Mouse (Mus musculus) mouse embryonic stem cell (cell line): ENCODE data around the gene Tead2.
"Not testable (repeated sequence)": the region's sequence is repeated elsewhere in the genome, so short reads cannot be mapped to it uniquely, and the experiment has no call there.

Source experiments
- in situ Hi-C, 2 experiments: fragments of 300-500 bp; cut with MboI; formaldehyde crosslinking; loops; 1 replicate in 1 of 2; 3 replicates in 1 of 2; pipeline ENCODE4 v1.14.3; 2019 to 2020; ENCODE audit warnings: low sequenced_read_pairs in 2 of 2, low pct_unique_long_range_greater_than_20kb in 1 of 2, mixed read lengths in 1 of 2; ENCODE audit not compliant: unreplicated experiment in 1 of 2

The Tead2 gene

DNA sequence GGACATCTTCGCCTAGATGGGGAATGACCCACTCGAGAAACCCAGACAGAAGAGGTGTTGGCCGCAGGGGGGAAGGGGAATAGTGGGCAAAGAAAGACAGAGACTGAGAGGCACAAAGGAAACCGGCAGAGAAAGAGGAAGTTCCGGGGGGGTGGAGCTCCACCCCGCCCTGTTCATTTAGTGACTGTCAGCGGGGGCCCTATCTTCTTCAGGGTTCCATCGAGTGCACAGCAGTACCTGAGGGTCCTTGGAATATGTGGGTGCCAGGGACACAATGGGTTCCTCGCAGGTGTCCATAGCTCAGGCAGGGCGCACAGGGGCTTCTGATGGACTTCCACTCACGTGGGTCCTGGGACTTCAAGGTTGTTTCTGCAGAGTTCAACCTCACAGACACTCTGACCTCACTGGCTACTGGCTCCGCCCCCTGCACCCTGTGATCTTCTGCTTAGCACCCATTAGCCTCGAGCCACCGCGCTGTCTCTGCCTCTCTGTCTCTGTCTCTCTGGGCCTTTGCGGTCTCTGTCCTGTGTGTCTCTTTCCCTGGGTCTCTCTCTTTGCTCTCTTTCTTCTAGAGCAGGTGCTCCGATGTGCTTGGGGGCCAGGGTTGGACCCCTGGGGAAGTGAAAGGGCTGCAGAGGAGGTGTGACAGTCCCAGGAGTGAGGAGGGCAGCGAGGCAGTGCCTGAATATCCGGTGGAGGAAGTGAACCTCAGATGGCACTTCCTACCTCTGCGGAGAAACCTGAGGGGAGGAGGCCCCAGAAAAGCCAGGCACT is 23.4 kb downstream of the Tead2 start, which contains the start of gene Cd37:
Gene Cd37 (minus strand): TSS at position 393 of the 774 bp plus-strand sequence.
- in situ Hi-C loops: no loop called here

DNA sequence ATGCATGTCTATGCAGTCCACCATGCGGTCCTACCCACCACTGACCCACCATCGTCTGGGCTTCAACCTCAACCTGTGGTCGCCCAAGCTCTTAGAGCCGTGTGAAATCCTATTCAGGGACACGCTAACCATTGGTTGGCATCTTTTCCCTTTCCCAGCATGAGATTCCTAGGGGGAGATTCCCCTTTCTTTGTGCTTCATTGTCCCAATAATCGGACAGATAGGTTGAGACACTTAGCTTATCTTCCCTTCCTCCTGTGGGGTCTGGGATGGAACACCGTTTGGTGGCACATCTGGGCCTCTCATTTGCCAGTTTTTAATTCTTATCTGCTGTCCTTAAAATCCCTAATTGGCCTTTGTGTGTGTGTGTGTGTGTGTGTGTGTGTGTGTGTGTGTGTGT is 24.6 kb downstream of the Tead2 start:
- in situ Hi-C loops: no loop called here

DNA sequence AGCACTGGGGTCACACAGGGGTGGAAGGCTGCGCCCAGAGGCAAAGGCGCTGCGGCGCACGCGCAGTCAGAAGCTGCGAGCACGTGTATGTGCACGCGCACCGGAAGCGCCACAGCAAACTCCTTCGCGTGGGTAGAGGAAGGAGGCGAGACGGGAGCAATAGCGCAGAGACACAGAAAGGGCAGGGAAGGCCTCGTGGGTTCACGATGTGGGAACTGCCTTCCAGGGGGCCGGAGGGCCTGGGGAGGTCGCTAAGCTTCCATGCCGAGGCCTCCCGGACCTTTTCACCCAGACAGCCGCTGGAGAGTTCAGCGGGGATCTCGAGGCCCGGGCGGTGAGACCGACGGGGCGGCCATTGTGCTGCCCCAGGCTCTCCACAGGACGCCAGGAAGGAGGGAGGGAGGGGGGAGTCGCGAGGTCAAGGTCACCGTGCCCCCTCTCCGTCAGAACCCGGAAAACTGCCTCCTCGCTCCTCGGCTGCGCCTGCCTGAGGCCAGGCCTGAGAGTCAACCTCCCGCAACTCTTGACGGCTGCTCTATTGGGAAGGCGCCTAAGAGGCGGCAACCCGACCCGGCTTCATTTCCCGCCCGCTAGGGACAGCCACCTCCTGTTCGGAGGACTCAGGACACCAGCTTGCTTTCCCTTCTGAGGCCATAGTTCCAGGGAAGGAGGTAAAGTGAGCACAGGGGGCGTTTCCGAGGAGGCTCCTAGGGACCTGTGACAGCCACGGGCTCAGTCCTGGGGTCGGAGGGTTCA is 25.3 kb downstream of the Tead2 start, which contains the start of gene Slc6a16:
Gene Slc6a16 (plus strand): TSS at position 453 of the 756 bp plus-strand sequence.
- in situ Hi-C loops: no loop called here

DNA sequence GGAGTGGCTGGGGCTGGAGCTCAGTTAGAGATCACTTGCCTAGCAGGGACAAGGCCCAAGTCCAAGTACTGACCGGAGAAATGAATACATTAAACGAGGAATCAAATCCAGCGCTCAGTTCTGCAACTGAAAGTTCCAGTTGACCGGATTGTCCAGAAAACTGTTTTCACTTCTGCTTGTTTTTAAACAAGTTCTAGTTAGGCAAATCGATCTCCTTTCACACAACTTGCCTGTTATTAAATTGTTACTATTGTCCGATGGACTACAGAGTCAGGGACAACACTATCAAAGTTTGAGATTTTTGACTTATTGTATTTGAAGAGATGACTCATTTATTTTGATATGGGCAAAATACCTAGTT is 25.8 kb downstream of the Tead2 start:
- in situ Hi-C loops: no loop called here

DNA sequence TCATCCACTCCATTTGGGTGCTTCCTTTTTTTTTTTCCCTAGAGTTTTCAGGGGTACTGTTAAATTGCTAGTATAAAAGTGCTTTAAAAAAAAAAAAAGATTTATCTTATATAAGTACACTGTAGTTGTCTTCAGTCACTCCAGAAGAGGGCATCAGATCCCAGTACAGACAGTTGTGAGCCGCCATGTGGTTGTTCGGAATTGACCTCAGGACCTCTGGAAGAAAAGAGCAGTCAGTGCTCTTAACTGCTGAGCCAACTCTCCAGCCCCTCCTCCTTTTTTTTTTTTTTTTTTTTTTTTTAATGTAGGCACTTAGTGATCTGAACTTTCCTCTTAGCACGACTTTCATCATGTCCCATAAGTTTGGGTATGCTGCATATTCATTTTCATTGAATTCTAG is 32.1 kb downstream of the Tead2 start:
- in situ Hi-C loops: no loop called here

DNA sequence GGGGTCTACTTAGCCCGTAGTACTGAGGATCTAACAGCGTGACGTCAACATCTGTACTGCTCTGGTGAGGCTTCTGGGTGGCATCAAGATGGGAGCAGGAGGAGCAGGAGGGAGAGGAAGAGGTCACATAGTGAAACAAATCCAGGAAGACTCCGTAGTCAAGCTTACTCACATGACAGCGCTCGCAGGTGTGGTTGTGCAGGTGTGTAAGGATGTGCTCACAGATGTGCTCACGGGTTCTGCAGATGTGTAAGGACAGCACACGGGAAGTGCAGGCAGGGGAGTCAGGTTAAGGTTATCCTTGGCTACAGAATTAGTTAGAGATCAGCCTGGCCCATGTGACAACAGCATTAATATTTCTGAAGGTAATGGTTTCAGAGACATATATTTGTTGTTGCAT is 38.3 kb downstream of the Tead2 start:
- in situ Hi-C loops: no loop called here

DNA sequence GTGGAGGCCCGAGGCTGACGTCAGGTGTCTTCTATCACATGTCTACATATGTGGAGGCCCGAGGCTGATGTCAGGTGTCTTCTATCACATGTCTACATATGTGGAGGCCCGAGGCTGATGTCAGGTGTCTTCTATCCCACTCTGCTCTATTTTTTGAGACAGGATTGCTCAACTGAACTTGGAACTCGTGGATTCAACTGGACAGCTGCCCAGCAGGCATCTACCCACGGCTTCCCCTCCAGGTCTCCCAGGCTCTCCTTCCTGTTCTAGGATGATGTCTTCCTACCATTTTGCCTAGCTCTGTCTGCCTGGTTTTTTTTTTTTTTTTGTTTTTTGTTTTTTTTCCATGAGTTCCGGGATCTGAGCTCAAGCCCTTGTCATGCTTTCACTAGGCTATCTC is 40.3 kb downstream of the Tead2 start:
- in situ Hi-C loops: not testable (repeated sequence)

DNA sequence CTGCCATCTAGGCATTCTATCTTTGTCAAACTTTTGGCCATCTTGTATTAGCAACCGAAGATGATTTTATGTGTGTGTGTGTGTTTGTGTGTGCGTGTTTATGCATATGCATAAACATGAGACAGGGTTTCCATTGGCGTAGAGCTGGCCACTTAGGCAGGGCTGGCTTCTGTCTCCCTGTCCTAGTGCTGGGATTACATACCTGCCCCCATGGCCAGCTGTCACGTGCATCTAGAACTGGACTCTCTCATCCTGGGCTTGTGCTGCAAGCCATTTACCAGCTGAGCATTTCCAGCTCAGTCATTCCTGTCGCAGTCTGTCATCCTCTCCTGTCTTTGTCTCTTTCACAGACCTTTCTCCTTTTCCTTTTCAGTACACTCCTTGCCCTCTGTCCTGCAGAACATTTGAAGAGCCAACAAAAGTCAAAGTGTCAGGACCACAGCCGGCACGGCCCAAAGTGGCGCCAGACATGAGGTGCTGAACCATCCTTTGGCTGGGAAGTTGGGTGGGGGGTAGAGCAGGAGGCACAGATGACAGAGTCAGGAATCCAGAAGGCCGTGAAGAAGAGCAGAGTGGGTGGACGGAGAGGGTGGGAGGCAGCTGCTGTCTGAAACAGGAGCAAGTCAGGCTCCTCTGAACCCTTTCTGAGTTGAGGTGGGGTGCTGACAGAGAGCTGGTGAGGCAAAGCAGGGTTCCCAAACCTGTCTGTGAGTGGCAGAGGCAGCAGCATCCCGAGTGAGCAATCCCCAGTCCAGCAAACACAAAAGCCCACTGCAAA is 41.7 kb downstream of the Tead2 start:
- in situ Hi-C loops: no loop called here

DNA sequence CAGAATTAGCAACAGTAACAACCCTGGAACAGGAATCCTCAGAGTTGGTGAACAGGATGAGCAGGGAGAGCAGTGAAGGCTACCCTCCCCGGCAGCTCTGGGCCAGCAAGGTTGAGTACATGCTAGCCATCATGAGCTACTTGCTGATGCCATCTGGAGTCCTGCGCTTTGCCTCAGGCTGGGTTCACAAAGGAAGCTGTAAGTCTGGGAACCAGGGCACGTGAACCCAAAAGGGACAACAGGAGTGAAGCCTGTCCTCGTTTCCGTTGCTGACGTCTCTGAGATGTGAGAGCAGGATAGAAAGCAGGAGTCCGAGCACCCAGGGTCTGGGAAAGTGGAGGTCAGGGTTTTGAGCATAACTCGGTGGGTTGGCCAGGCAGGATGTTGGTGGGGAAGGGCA is 43.7 kb downstream of the Tead2 start:
- in situ Hi-C loops: no loop called here

DNA sequence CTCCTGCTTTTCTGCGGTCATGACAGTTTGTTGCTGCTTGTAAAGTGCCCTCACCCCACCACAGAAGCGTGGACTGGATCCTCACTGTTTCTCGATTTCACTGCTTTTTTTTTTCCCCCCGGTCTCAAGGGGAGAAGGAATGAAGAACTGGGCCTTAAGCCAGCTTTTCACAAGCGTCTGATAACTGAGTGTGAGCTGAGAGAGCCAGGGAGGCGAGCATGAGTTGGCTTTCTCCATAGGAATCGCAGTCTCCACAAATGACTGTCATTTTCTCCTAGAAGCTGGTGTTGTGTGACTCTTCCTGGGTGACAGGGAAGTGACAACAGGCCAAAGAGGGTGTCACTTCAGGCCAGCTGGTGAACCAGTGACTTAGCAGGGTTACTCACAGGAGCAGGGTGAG is 46.7 kb downstream of the Tead2 start:
- in situ Hi-C loops: no loop called here

DNA sequence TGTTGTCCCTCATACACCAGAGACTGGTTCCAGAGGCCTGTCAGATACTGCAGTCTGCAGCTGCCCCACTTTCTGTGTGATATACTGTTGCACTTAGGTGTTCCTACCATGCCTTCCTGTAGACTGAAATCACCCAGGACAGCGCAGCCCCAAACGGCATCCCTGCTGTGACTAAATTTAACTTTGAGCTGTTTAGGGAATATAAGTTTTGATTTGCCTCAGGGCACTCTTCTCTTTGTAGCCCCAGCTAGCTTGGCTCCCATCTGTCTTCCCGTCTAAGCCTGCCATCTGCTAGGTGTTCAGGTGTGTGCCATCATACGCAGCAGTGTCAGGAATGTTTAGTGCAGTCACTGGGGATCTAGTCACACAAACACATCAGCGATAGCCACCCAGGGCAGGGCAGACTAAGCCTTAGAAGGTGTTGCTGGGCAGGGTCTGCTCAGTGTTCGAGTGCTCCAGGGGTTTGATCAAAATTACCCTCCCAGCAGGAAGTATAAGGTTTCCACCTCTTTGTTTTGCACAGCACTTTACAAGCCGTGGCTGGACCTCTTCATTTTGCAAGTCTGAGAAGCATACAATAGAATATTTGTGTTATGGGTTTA is 47.6 kb downstream of the Tead2 start:
- in situ Hi-C loops: no loop called here

DNA sequence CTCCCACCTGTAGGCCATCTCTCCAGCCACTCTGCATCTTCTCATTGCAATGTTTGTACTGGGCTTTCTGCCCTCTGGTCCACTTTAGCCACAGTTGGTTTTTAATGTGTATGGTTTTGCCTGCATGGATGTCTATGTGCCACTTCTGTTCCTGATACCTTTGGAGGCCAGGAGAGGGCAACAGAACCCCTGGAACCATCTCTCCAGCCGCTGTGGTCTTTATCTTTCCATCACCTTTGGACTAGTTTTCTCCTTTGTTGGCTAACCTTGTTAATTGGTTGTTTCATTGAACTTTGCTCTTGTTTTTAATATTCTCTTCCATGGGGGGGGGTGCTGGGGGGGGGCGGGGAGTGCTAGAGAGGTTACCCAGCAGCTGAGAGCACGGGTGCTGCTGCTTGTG is 48.8 kb downstream of the Tead2 start:
- in situ Hi-C loops: no loop called here

DNA sequence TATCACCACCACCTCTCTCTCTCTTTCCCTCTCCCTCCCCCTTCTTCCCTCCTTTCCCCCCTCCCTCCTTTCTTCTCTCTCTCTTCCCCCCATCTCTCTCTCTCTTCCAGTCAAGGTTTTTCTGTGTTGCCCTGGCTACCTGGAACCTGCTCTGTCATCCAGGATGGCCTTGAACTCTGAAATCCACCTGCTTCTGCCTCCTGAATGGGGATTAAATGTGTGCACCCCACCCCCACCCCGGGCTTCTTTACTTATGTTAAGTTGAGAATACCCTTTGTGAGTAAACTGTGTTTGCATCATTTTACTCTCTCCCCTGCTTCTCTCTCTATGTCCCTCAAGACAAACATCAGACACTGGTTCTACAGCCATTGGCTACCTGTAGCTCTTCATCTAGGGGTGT is 50.0 kb downstream of the Tead2 start:
- in situ Hi-C loops: no loop called here

DNA sequence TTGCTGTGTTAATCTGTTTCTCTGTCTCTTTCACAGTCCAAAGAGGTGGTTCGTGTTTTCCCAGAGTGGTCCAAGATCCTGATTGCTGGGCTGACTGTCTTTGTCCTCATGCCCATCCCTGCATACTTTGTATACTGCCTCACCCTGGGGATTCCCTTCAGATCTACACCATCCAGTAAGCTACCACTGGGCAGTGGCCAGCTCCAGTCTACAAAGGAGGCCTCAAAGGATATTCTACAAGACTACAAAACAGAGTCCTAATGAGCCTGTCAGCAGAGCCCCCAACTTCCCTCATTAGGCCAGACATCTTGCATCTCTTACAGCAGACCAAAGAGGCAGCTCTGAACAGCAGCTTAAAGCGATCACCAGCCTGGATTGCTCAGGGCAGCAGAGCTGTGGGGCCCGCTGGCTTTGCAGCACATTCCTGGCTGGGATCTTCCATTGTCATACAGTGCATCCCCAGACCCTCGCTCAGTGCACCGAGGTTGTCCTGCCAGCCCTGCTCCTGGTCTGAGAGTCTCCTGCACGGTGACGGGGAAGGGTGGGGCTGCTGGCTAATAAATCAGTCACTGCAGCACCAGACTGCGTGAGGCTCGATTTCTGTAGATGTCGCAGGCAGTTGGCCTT is 57.3 kb downstream of the Tead2 start:
- in situ Hi-C loops: no loop called here

DNA sequence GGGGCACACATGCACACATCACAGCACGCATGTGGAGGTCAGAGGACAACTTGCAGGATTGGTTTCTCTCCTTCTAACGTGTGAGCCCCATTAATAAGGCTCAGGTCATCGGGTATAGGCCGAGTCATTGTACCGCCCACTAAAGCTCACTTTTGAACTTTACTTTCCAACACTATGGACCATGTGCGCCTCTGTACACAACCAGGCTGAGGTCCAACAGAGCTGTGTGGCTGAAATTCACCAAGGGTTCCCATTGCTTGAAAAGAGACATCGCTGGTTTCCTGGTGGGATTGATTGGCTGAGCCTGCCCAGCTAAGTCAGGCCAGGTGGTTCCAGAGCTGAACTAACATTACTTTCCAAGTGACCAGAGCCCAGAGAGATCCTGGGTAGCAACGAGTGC is 58.1 kb downstream of the Tead2 start:
- in situ Hi-C loops: no loop called here

DNA sequence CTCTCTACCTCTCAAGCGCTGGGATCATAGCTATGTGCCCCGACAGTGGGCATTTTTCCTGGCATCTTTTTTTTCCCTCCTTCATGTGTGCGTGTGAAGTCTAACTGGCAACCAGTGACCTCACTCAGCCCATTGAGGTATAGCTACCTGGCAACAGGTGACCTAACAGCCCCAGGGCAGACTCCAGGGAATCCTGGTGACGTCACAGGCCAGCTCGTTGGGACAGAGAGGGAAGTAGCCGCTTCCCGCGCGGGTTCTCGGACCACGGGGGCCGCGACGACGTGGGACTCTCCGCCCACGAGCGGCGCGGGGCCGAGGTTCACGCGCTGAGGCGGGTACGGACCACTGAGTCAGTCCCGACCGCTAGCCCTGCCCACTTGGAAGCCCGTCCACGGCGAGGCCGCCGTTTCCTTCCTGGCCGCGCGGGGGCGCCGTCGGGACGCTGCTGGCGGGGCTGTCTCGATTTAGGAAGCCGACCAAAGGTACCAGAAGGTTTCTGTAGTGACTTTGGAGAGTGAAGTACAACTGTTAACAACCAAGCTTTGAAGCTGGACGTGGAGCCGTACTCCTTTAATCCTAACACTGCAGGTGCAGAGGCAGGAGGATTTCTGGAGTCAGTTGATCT is 61.7 kb downstream of the Tead2 start, which contains the start of gene Slc6a21:
Gene Slc6a21 (plus strand): TSS at position 378 of the 625 bp plus-strand sequence.
- in situ Hi-C loops: no loop called here
